Mouse (Mus musculus): ENCODE results near the gene Hist1h2ag. TPM values are rescaled to one million over a fixed set of nuclear protein-coding genes. Genes with fewer than 3 reads are reported as not detected.

Hist1h2ag gene
- total RNA-seq, 2 experiments from 2014 or later: 8.5 to 19.5 TPM

DNA sequence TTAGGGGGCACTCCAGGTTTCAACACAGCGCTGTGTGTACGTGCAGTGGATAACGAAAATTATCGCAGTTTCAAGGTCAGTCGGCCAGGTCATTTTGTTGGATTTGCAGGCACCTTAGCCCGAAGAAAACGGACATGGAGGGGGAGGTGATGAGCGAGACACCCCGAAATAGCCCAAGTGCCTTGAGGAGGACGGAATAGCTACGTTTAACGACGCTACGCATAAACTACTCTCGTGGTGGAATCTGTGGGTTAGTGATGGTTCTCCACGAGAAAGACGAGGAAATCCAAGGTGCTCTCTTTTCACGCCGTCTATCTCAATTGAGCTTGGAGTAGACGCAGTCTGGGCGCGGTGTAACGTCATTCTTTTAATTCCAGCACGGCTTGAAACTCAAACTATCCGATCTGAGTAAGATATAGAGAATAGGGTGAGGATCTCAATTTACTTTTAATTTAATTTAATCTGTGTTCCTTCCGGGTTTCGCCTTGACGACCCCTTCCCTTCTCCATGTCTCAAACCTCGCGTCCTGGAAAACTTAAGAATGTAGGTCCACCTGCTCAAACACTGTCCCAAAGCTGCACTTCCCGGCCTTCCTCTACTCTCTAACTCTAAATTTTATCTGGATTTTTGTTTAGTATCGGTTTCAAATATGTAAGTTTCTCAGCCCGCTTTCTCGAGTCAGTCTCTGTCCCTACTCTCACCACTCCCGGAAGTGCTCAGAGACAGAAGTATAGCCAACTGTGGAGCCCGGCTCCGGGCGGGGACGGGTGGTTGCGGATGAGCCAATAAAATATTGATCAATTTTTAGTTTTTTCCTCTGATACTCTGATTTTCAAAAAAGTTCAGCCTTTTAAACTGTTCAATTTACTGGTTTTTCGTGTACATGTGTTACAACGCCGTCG is 22.6 kb downstream of the Hist1h2ag start:
- intact Hi-C loops (cut with DNase I): loop anchor here (10.0 kb wide), 2 partner anchors 165 to 855 kb away; no protein-coding TSS in a partner anchor
- DNase-seq (ENCODE audit: low spot score in 2 of 2): no peak

DNA sequence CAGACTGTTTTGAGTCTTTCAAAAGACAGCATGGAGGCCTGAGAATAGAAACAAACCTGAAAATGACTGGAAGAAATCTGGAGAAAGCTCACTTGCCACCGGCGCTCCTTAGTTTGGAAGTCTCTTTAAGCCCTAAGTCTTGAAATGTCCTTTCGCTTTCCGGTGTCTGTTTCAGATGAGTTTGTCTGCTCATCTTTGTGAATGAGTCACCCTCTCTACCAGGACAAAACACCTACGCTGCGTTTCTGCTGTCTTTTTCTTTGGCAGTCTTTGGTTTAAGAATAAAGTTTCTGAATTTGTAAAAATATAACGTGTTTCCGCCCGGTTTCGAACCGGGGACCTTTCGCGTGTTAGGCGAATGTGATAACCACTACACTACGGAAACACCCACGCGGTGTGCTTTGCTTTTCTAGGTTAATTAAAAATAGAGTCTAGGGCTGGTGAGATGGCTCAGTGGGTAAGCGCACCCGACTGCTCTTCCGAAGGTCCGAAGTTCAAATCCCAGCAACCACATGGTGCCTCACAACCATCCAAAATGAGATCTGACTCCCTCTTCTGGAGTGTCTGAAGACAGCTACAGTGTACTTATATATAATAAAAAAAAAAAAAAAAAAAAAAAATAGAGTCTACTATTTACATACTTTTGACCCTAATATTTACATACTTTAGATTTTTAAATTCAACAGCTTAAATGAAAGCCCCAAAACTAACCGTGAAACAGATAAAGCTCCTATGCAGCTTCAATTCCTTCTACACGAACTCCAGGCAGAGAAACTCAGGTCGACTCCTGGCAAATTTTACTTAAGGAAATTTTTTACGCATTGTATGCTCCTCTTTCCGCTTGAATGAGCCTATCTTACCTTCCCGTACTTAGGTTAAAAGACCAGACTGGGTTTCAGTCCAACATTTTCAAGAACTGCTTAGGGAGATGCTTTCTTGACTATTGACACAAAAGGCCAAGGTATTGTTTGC is 27.0 kb downstream of the Hist1h2ag start:
- intact Hi-C loops (cut with DNase I): loop anchor here (2.0 kb wide), 1 partner anchor 19 kb away; no protein-coding TSS in a partner anchor
- peak; percentile 76 to 84 for DNase-seq (ENCODE audit: low spot score in 2 of 2)

DNA sequence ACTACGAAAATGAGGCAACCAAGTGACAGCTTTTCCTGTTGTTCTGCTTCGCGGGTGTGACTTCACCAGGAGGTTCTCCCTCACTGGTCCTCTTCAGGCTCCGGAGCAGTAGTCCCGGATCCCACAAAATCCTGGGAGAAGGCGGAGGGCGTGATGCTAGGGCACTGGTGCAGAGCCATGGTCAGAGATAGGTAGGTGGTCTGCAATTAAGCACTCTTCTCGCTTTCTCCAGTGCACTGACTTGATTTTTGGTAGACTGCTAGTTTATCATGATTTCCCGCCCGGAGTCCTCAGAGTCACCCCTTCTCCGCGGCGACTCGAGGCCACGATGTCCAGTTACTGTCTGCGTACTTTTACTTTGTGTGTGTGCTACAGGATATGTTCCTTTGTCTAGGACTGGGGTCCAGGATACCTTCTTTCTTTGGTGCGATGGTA is 28.3 kb downstream of the Hist1h2ag start:
- no peak for DNase-seq (ENCODE audit: low spot score in 2 of 2)
- intact Hi-C loops (cut with DNase I): loop anchor here (2.0 kb wide), 1 partner anchor 18 kb away; no protein-coding TSS in a partner anchor

DNA sequence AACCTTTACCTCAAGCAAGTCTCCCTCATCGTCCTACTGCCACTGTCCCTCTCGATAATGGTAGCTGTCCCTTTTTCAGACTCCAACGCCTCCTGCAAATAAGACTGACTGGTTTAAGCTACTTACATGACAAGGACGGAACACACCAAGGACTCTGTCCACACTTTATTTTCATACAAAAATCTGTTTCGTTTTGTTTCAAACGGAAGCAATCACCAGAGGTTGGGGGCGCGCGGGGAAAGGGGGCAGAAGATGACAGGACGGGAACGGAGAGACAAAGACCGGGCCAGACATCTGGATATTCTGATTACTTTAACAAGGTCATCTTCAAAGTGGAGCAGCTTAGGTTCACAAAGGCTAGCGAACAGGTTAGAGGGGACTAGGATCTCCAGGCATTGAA is 29.0 kb downstream of the Hist1h2ag start:
- DNase-seq (ENCODE audit: low spot score in 2 of 2): no peak
- intact Hi-C loops (cut with DNase I): loop anchor here (2.0 kb wide), 1 partner anchor 17 kb away; no protein-coding TSS in a partner anchor

DNA sequence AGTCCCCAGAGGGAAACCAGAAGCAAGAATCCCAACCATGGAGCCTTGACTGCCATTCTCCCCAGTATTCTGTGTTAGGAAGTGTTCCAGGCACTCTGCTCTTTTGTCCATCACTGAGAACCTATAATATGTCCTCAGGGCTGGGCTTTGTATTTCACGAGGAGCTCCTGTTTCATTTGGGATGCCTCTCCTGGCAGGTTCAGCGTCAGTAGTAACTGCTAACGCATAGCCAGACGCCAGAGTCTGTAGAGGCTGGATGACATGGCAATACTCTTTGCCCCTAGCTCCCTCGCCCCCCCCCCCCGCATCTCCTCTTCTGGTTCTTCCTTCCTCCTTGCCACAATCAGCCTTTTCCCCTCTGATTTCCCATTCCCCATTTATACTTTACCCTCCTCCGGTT is 33.1 kb downstream of the Hist1h2ag start, which contains the start of gene Prss16:
TSS of gene Prss16 (minus strand) at position 101 of the 400 bp plus-strand sequence.
- DNase-seq (ENCODE audit: low spot score in 2 of 2): no peak
- intact Hi-C loops (cut with DNase I): loop anchor here (5.0 kb wide), 1 partner anchor 92 kb away; no protein-coding TSS in a partner anchor

DNA sequence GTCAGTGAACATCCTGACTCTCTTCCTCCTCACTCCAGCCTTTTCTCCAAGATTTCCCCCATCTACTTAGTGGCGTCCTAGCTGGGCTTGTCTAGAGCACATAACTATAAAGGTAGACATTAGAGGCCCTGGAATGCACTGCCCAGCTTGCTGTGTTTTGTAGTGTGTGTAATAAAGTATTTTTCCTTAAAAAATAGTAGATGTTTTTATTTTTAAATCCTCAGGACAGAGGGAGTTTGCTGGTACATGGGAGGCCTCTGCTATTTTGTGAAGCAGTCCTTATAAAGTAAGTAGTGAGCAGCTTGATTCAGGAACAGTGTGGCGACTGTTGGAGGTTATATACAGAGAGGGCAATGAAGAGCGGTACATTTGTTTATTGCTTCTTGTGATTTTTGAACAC is 34.0 kb downstream of the Hist1h2ag start:
- no peak for DNase-seq (ENCODE audit: low spot score in 2 of 2)
- intact Hi-C loops (cut with DNase I): loop anchor here (5.0 kb wide), 1 partner anchor 91 kb away; no protein-coding TSS in a partner anchor

DNA sequence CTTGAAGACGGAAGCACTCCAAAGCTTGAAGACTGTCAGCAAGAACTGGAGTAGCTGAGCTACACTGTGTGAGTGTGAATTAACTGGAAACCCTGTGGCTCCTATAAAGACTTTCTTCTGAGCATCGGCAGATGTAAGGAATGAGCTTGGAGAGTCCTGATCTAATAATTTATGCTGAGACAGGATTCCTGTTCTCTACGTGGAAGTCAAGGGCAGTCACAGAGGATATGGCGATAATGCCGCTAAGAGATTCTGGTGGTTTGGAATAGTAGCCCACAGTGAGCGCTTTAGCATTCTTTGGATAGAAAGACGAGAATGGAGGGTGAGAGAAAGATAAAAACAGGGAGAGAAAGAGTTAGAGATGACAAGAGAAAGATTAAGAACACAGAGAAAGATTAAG is 34.9 kb downstream of the Hist1h2ag start:
- intact Hi-C loops (cut with DNase I): loop anchor here (5.0 kb wide), 1 partner anchor 91 kb away; no protein-coding TSS in a partner anchor
- no peak for DNase-seq (ENCODE audit: low spot score in 2 of 2)

DNA sequence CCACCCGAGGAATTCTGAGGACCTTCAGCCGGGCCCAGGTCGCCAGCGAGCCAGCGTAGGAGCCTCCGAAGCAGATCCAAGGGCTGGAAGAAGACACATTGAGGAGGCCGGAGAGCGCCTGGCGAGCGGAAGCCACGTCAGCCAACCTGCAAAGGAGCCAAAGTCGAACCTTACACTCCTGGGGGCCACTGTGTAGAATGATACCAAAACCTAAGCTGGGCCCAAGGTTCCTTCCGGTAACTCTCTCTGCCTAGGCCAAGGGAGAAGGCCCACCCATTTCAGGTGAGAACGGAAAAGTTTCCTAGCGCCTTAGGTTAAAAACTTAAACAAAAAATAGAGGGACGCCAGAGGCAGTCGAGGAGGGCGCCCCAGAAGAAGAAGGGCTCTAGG is 35.6 kb downstream of the Hist1h2ag start:
- intact Hi-C loops (cut with DNase I): loop anchor here (5.0 kb wide), 1 partner anchor 90 kb away; no protein-coding TSS in a partner anchor

DNA sequence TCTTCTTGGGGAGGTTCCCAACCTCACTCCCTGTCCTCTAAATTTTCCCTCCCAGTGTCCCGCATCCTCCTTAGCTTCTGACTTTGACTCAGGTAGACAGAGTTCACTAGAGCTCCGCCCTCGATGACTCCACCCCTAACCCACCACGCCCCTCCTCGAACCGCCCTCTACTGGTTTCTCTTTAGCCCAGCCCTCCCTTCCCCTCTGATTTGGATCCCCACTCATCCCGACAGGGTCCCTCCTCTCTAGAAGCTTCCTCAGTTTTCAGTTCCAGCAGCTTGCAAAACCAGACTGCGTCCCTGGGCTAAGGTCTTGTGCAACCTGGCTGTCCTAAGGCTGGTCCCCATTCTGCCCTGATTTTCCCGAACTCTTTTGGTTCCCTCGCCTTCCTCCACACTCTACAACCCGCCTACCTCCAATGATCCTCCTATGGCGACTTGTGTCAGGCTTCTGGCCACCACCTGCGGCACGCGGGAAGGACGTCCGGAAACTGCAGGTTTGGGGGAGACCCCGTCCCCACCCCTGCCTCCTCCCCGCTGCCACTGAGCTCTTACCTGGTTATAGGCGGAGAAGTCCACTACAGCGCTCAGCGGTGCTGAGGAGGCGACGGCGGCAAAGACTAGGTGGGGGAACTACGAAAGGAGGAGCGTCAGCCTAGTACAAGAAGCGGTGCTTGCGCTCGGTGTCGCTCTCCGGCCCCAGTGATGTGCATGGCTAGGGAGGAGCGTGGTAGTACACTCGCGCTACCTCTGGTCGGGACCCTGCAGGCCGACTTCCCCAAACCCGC is 36.2 kb downstream of the Hist1h2ag start:
- intact Hi-C loops (cut with DNase I): loop anchor here (5.0 kb wide), 1 partner anchor 89 kb away; no protein-coding TSS in a partner anchor
- DNase-seq (ENCODE audit: low spot score in 2 of 2): peak in 1 of 2 experiments; percentile 9

More for the DNA sequence above, 35.6 kb downstream of the Hist1h2ag start:
- DNase-seq (ENCODE audit: low spot score in 2 of 2): no peak

DNA sequence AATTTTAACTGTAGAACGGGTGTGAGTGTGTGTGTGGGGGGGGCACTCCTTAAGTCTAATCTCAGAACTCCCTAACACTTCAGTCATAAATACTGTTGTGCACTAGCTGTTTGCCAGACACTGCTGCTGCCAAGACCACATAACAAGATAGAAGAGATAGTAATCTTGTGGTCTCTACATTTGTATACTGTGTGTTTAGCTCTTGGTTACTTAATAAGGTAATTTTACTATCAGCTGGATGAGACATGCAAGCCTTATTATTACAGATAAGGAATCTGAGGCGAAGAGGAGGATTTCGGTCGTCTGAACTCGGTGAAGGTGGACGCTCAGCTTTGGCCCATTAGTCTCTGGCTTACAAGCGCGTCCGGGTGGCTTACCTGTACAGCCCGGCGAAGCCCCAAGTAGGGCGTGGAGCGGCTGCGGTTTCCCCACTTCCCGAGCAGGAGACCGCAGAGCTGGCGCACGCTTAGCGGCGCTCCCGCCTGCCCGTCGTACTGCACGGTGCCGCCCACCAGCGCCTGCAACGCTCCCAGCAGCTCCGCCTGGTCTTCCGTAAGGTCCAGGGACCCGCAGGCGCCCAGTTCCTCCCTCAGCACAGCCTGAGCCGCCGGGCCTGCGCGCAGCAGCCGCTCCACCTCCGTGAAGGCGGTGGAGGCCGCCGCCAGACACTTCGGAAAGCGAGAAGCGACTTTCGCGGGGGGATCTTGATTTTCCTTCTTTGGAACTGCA is 37.0 kb downstream of the Hist1h2ag start:
- peak; percentile 30 to 44 for DNase-seq (ENCODE audit: low spot score in 2 of 2)
- intact Hi-C loops (cut with DNase I): loop anchor here (5.0 kb wide), 1 partner anchor 88 kb away; no protein-coding TSS in a partner anchor

DNA sequence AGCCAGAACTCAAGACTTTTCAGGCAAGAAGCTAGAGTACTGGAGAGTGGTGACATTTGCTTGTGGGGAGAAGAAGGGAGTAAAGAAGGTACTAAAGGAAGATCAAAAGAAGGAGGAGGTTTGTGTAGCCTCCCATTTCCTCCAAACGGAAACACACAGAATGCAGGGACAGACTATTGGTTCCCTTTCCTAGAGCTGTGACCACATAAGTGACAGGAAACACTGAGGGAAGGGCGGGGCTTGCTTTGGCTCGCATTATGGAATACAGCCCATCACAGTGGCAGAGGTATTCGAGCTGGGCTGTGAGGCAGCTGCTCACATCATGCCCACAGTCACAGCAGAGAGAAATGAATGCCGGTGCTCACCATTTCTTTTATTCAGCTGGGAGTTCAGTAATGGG is 40.9 kb downstream of the Hist1h2ag start:
- no peak for DNase-seq (ENCODE audit: low spot score in 2 of 2)
- intact Hi-C loops (cut with DNase I): no loop called here

DNA sequence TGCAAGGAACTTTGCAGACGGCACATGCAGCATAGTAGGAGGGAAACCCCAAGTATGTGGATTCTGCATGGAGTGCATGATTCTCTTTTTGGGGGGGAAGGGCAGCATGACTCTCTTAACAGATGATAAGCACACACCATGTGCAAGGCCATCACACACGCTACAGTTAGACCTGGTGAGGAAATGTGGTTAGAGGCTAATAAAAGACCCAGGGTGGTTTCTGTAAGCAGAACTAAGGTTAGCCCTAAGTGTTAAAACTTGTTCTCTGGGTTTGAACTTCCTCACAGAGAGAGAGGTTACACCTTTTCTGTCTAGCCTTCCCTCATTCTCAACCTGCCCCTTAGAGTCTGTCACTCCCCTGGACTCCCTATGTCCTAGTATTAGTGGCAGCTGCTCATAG is 41.4 kb downstream of the Hist1h2ag start:
- intact Hi-C loops (cut with DNase I): no loop called here
- no peak for DNase-seq (ENCODE audit: low spot score in 2 of 2)

DNA sequence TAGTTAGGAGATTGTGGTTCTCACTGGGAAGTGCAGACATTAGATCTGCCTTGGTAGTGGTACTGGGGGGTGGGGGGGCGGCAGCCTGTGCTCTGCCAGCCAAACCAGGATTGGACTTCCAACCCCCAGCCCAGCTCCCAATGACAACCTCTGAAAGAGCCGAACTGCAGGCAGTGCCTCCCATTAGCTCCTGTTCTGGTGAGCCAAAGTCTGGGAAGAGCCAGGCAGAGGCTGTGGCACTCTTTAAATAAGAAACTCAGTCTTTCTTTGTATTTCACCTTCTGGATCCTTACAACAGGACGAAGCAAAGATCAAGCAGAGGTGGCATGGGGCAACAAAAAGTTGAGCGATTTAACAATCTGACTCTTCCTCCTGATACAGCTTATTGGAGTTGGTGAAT is 43.6 kb downstream of the Hist1h2ag start:
- intact Hi-C loops (cut with DNase I): no loop called here
- DNase-seq (ENCODE audit: low spot score in 2 of 2): no peak

DNA sequence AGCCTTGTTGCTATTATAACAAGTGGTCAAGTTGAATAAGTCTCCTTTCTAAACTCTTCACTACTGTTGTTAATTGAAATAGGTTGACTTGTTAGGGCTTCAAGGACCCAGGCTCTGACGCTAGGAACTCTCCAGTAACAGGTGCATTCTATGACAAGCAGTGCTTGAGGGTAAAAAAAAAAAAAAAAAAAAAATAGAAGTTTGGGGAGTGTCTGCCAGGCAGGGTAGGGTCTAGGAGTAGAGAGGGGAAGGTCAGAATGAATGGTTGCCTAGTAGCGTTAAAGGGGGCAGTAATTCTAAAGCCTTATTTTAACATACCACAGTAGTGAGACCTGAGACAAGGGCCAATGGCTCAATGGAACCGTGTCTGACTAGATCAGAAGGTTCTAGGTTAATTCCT is 44.3 kb downstream of the Hist1h2ag start:
- DNase-seq (ENCODE audit: low spot score in 2 of 2): no peak
- intact Hi-C loops (cut with DNase I): no loop called here

DNA sequence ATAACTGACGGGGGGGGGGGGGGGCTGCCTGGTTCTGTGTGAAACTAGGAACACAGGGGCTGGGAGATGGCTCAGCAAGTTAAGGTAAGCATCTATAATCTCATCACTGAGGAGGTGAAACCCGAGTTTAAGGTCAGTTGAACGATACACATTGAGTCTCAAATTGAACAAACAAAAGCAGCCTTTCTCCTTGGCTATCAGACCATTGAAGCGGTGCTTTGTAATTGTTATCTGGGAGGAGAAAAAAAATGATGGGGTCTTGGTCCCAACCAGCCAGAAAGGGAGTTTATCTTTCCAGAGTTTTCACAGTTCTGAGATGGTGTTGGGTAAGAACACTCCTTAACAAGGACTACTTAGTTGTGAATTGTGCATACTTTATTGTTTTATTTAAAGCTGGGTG is 44.9 kb downstream of the Hist1h2ag start:
- intact Hi-C loops (cut with DNase I): loop anchor here (2.0 kb wide), 1 partner anchor 17 kb away; no protein-coding TSS in a partner anchor

DNA sequence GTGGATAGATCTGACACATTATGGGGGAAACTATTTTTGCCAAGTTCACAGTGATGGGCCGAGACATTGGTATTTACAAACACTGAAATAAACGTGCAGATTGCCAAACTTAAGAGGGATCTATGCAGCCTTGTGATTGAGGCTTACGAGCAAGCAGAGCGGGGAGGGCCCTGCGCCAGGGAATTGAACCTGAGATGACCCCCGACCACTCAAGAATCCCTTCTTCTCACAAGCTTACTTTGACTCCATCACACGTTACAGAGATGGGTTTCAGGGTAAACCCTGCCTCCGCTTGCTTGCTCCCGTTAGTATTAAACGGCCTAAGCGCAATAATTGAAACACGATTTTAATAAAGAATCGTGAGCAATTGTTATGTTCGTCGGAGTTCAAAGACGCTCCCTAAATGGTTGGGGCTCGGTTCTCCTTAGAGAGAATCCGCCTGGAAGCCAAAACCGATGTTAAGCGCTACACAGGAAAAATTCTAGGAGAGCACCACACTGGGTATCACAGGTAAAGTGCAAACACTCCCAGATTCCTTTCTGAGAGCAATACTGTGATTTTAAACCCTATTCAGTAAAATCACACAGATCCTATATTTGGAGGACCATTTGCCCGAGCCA is 45.4 kb downstream of the Hist1h2ag start:
- intact Hi-C loops (cut with DNase I): loop anchor here (2.0 kb wide), 1 partner anchor 17 kb away; no protein-coding TSS in a partner anchor
- peak in 1 of 2 experiments; percentile 3 for DNase-seq (ENCODE audit: low spot score in 2 of 2)

More for the DNA sequence above, 44.9 kb downstream of the Hist1h2ag start:
- no peak for DNase-seq (ENCODE audit: low spot score in 2 of 2)

DNA sequence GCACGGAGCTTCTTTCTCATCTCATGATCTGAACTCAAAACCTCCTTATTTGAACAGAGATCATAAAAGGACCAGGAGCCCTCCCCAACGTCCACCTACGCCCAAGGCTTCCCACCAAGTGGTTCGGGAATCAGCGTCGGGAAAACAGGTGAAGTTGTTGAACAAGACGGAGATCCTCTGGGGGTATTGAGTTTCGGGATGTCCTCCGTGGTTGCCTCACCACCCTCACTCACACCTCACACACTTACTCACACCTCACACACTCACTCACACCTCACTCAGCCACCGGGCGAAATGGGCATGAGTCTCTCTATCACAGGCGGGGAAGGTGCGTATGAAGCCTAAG is 45.9 kb downstream of the Hist1h2ag start:
- intact Hi-C loops (cut with DNase I): loop anchor here (2.0 kb wide), 1 partner anchor 18 kb away; no protein-coding TSS in a partner anchor

More for the DNA sequence above, 45.9 kb downstream of the Hist1h2ag start:
- peak in 1 of 2 experiments; percentile 5 for DNase-seq (ENCODE audit: low spot score in 2 of 2)

Data from left cerebral cortex, postnatal 25 days (tissue).